Mouse (Mus musculus) E14TG2a.4 (cell line): Measurements from ENCODE around the gene Wdr46.
"Not testable (repeated sequence)": the region's sequence is repeated elsewhere in the genome, so short reads cannot be mapped to it uniquely, and the experiment has no call there.

Source experiments
- H3K27me3 ChIP-seq: 2 replicates; pipeline ENCODE4 v1.6.1; 2014; ENCODE audit warnings: low read length, control low read depth; ENCODE audit not compliant: insufficient read depth
- H3K36me3 ChIP-seq: 2 replicates; pipeline ENCODE4 v1.6.1; 2014; ENCODE audit warnings: low read length, control low read depth; ENCODE audit not compliant: insufficient read depth
- H3K4me1 ChIP-seq: replicated peaks from 2 replicates; pipeline ENCODE4 v1.6.1; 2014; ENCODE audit warnings: low read depth, low read length, control low read depth
- H3K4me3 ChIP-seq: replicated peaks from 2 replicates; pipeline ENCODE4 v1.5.1; 2014; ENCODE audit warnings: mild to moderate bottlenecking, low read length
- H3K9me3 ChIP-seq: 2 replicates; pipeline ENCODE4 v1.6.1; 2014; ENCODE audit warnings: low read length, control low read depth
- CTCF ChIP-seq: conservative IDR thresholded peaks from 2 replicates; pipeline ENCODE4 v1.5.1; 2014; ENCODE audit warnings: low read length
- NANOG ChIP-seq: IDR thresholded peaks from 2 replicates; pipeline ENCODE4 v1.6.1; 2014; ENCODE audit warnings: borderline replicate concordance, low read length, mixed read lengths
- POU5F1 ChIP-seq: IDR thresholded peaks from 2 replicates; pipeline ENCODE4 v1.6.1; 2014; ENCODE audit warnings: low read length, borderline replicate concordance

Gene Wdr46

GRCm38 (mm10) chr17:33940206-33940805 lies at the start of gene Wdr46, which contains the start of gene Pfdn6:
Gene Wdr46, plus strand, starts transcription at chr17:33940660.
Gene Pfdn6, minus strand, starts transcription at chr17:33940343.
- no peak for TF ChIP-seq CTCF
- no peak for TF ChIP-seq NANOG
- TF ChIP-seq POU5F1 = no peak

GRCm38 (mm10) chr17:33891357-33891756 lies 49.1 kb upstream of the Wdr46 start:
- Histone ChIP-seq H3K4me1 (peaks cover 73% of the 10 kb centered on the region), H3K27me3 (no peaks in the 10 kb centered on the region), H3K36me3 (peaks cover 30% of the 10 kb centered on the region), H3K4me3 (no peak overlapping the region), H3K9me3 (no peaks in the 10 kb centered on the region)
- TF ChIP-seq CTCF = no peak
- no peak for TF ChIP-seq POU5F1

More at GRCm38 (mm10) chr17:33940206-33940805, at the start of gene Wdr46, which contains the start of gene Pfdn6:
- H3K4me3 ChIP-seq = peak within 1 kb of the TSS; percentile 99
- no peaks in the 10 kb centered on the region for H3K27me3 ChIP-seq
- H3K36me3 ChIP-seq = peaks cover 78% of the 10 kb centered on the region
- H3K4me1 ChIP-seq = peaks cover 66% of the 10 kb centered on the region
- no peaks in the 10 kb centered on the region for H3K9me3 ChIP-seq

- TF ChIP-seq CTCF = peak; percentile 21
- not testable (repeated sequence) for H3K27me3 ChIP-seq, H3K4me3 ChIP-seq, H3K9me3 ChIP-seq
- H3K36me3 ChIP-seq = peaks cover 25% of the 10 kb centered on the region
- H3K4me1 ChIP-seq = peaks cover 72% of the 10 kb centered on the region
Observed at GRCm38 (mm10) chr17:33891892-33892291, 48.6 kb upstream of the Wdr46 start.

- H3K4me3 ChIP-seq = peak overlapping the region; percentile 37
- H3K4me1 ChIP-seq = peaks cover 71% of the 10 kb centered on the region
- TF ChIP-seq NANOG = peak; percentile 74
- TF ChIP-seq POU5F1 = no peak; the same call in 1 of the 2 replicates
- TF ChIP-seq CTCF = no peak
- peaks cover 20% of the 10 kb centered on the region for H3K36me3 ChIP-seq
- no peaks in the 10 kb centered on the region for H3K27me3 ChIP-seq
- no peaks in the 10 kb centered on the region for H3K9me3 ChIP-seq
Observed at GRCm38 (mm10) chr17:33892429-33892828, 48.0 kb upstream of the Wdr46 start.

- H3K4me1 ChIP-seq = peaks cover 71% of the 10 kb centered on the region
- not testable (repeated sequence) for H3K27me3 ChIP-seq, H3K9me3 ChIP-seq
- peak overlapping the region; percentile 37 for H3K4me3 ChIP-seq
- H3K36me3 ChIP-seq = peaks cover 14% of the 10 kb centered on the region
Observed at GRCm38 (mm10) chr17:33893011-33893410, 47.4 kb upstream of the Wdr46 start.

GRCm38 (mm10) chr17:33897114-33897794 lies 43.2 kb upstream of the Wdr46 start:
- Histone ChIP-seq H3K4me1 (peaks cover 91% of the 10 kb centered on the region), H3K27me3 (no peaks in the 10 kb centered on the region), H3K36me3 (peaks cover 5% of the 10 kb centered on the region; the same call in 1 of the 2 replicates), H3K4me3 (no peak overlapping the region), H3K9me3 (no peaks in the 10 kb centered on the region)
- TF ChIP-seq POU5F1 (no peak), CTCF (peak; percentile 75)

GRCm38 (mm10) chr17:33898193-33898592 lies 42.3 kb upstream of the Wdr46 start:
- not testable (repeated sequence) for H3K27me3 ChIP-seq
- peaks cover 92% of the 10 kb centered on the region for H3K4me1 ChIP-seq

GRCm38 (mm10) chr17:33899642-33900041 lies 40.8 kb upstream of the Wdr46 start:
- H3K4me3 ChIP-seq = peak overlapping the region; percentile 30
- H3K36me3 ChIP-seq = peaks cover 5% of the 10 kb centered on the region; the same call in 1 of the 2 replicates
- H3K9me3 ChIP-seq = no peaks in the 10 kb centered on the region
- no peaks in the 10 kb centered on the region for H3K27me3 ChIP-seq
- peaks cover 91% of the 10 kb centered on the region for H3K4me1 ChIP-seq
- TF ChIP-seq NANOG (no peak), CTCF (no peak), POU5F1 (no peak)

More at GRCm38 (mm10) chr17:33898193-33898592, 42.3 kb upstream of the Wdr46 start:
- H3K36me3 ChIP-seq, H3K9me3 ChIP-seq: not testable (repeated sequence)
- 0 out of 2 replicates have a peak overlapping the region, but pooled peaks have one; percentile 13 for H3K4me3 ChIP-seq
